Mouse (Mus musculus): ENCODE measurements around the gene Zfp27. TPM values are rescaled to one million over a fixed set of nuclear protein-coding genes. Genes with fewer than 3 reads are reported as not detected.

Zfp27 gene
- 8.5 and 9.6 TPM in 2 replicates for polyA plus RNA-seq (2015; fragmentation: Nextera tagmentation; extraction: Ambion mirVana)

GRCm38 (mm10) chr7:29905966-29906681 is at the start of gene Zfp27:
TSS of gene Zfp27 (minus strand) at chr7:29906572.
- Histone ChIP-seq H3K9me3 (replicated peaks; ENCODE audit: control insufficient read depth, low read length) (no peaks in the 10 kb centered on the region), H3K36me3 (ENCODE audit: control insufficient read depth, insufficient read depth) (peaks cover 13% of the 10 kb centered on the region), H3K4me2 (ENCODE audit: low read depth, low read length) (peak within 1 kb of the TSS; percentile 85), H3K4me3 (ENCODE audit: low read length) (peak within 1 kb of the TSS; percentile 70), H3K4me1 (ENCODE audit: control insufficient read depth, insufficient read depth, low read length) (peaks cover 18% of the 10 kb centered on the region), H3K9ac (ENCODE audit: low read length) (peak within 1 kb of the TSS; percentile 84), H3K27ac (ENCODE audit: low read length) (peak within 1 kb of the TSS; percentile 98), H3K27me3 (ENCODE audit: control insufficient read depth, insufficient read depth, low read length) (no peaks in the 10 kb centered on the region)
- WGBS, result under 1% methylated on average over 22 of the region's 22 CpGs
- ATAC-seq (replicated peaks; ENCODE audit: extremely low read depth, insufficient read depth, low FRiP score), result peak; percentile 67

- Histone ChIP-seq H3K27me3 (ENCODE audit: control insufficient read depth, insufficient read depth, low read length) (no peaks in the 10 kb centered on the region), H3K9ac (ENCODE audit: low read length) (peak overlapping the region; percentile 92), H3K4me2 (ENCODE audit: low read depth, low read length) (peak overlapping the region; percentile 81), H3K36me3 (ENCODE audit: control insufficient read depth, insufficient read depth) (no peaks in the 10 kb centered on the region; the same call in 1 of the 2 replicates), H3K27ac (ENCODE audit: low read length) (no peak overlapping the region), H3K4me3 (ENCODE audit: low read length) (peak overlapping the region; percentile 70), H3K9me3 (replicated peaks; ENCODE audit: control insufficient read depth, low read length) (no peaks in the 10 kb centered on the region), H3K4me1 (ENCODE audit: control insufficient read depth, insufficient read depth, low read length) (peaks cover 8% of the 10 kb centered on the region)
- 26% methylated on average over 4 of the region's 4 CpGs for WGBS
- no peak for ATAC-seq (replicated peaks; ENCODE audit: extremely low read depth, insufficient read depth, low FRiP score)
Observed at GRCm38 (mm10) chr7:29954731-29955130, 48.4 kb upstream of the Zfp27 start.

- Histone ChIP-seq H3K4me2 (ENCODE audit: low read depth, low read length) (peak within 1 kb of the TSS; percentile 81), H3K4me3 (ENCODE audit: low read length) (peak within 1 kb of the TSS; percentile 70), H3K27ac (ENCODE audit: low read length) (peak within 1 kb of the TSS; percentile 95), H3K27me3 (ENCODE audit: control insufficient read depth, insufficient read depth, low read length) (no peaks in the 10 kb centered on the region), H3K9me3 (replicated peaks; ENCODE audit: control insufficient read depth, low read length) (no peaks in the 10 kb centered on the region), H3K9ac (ENCODE audit: low read length) (peak within 1 kb of the TSS; percentile 92), H3K4me1 (ENCODE audit: control insufficient read depth, insufficient read depth, low read length) (peaks cover 8% of the 10 kb centered on the region), H3K36me3 (ENCODE audit: control insufficient read depth, insufficient read depth) (no peaks in the 10 kb centered on the region; the same call in 1 of the 2 replicates)
- 1% methylated on average over 52 of the region's 52 CpGs for WGBS
- ATAC-seq (replicated peaks; ENCODE audit: extremely low read depth, insufficient read depth, low FRiP score), result peak; percentile 82
Observed at GRCm38 (mm10) chr7:29953513-29954401, 47.4 kb upstream of the Zfp27 start, which contains the start of gene Zfp74. TSS of gene Zfp74 (minus strand) at chr7:29954089.

GRCm38 (mm10) chr7:29953086-29953485 is 46.7 kb upstream of the Zfp27 start:
- no peaks in the 10 kb centered on the region for H3K27me3 ChIP-seq (ENCODE audit: control insufficient read depth, insufficient read depth, low read length)
- ATAC-seq (replicated peaks; ENCODE audit: extremely low read depth, insufficient read depth, low FRiP score), result no peak
- H3K9me3 ChIP-seq (replicated peaks; ENCODE audit: control insufficient read depth, low read length), result no peaks in the 10 kb centered on the region
- H3K4me3 ChIP-seq (ENCODE audit: low read length), result peak overlapping the region; percentile 70
- no peaks in the 10 kb centered on the region; the same call in 1 of the 2 replicates for H3K36me3 ChIP-seq (ENCODE audit: control insufficient read depth, insufficient read depth)
- peak overlapping the region; percentile 81 for H3K4me2 ChIP-seq (ENCODE audit: low read depth, low read length)
- H3K4me1 ChIP-seq (ENCODE audit: control insufficient read depth, insufficient read depth, low read length), result peaks cover 8% of the 10 kb centered on the region
- WGBS, result 42% methylated on average over 10 of the region's 10 CpGs
- peak overlapping the region; percentile 95 for H3K27ac ChIP-seq (ENCODE audit: low read length)
- peak overlapping the region; percentile 92 for H3K9ac ChIP-seq (ENCODE audit: low read length)

GRCm38 (mm10) chr7:29944201-29944600 is 37.8 kb upstream of the Zfp27 start:
- H3K4me3 ChIP-seq (ENCODE audit: low read length), result no peak overlapping the region
- H3K27me3 ChIP-seq (ENCODE audit: control insufficient read depth, insufficient read depth, low read length), result no peaks in the 10 kb centered on the region
- no peak overlapping the region for H3K4me2 ChIP-seq (ENCODE audit: low read depth, low read length)
- ATAC-seq (replicated peaks; ENCODE audit: extremely low read depth, insufficient read depth, low FRiP score), result no peak
- peaks cover 6% of the 10 kb centered on the region; the same call in 1 of the 2 replicates for H3K4me1 ChIP-seq (ENCODE audit: control insufficient read depth, insufficient read depth, low read length)
- H3K9me3 ChIP-seq (replicated peaks; ENCODE audit: control insufficient read depth, low read length), result no peaks in the 10 kb centered on the region
- H3K9ac ChIP-seq (ENCODE audit: low read length), result no peak overlapping the region
- 85% methylated on average over 2 of the region's 2 CpGs for whole genome bisulfite sequencing
- H3K27ac ChIP-seq (ENCODE audit: low read length), result no peak overlapping the region
- H3K36me3 ChIP-seq (ENCODE audit: control insufficient read depth, insufficient read depth), result 0 out of 2 replicates have a peak, but pooled peaks cover 4% of the 10 kb centered on the region

GRCm38 (mm10) chr7:29943720-29944119 is 37.3 kb upstream of the Zfp27 start:
- no peak for ATAC-seq (replicated peaks; ENCODE audit: extremely low read depth, insufficient read depth, low FRiP score)
- H3K36me3 ChIP-seq (ENCODE audit: control insufficient read depth, insufficient read depth), result 0 out of 2 replicates have a peak, but pooled peaks cover 4% of the 10 kb centered on the region
- 76% methylated on average over 2 of the region's 2 CpGs for whole genome bisulfite sequencing
- H3K27me3 ChIP-seq (ENCODE audit: control insufficient read depth, insufficient read depth, low read length), result no peaks in the 10 kb centered on the region
- no peak overlapping the region for H3K4me3 ChIP-seq (ENCODE audit: low read length)
- no peak overlapping the region for H3K27ac ChIP-seq (ENCODE audit: low read length)
- H3K4me1 ChIP-seq (ENCODE audit: control insufficient read depth, insufficient read depth, low read length), result peaks cover 6% of the 10 kb centered on the region; the same call in 1 of the 2 replicates
- H3K9me3 ChIP-seq (replicated peaks; ENCODE audit: control insufficient read depth, low read length), result no peaks in the 10 kb centered on the region
- H3K4me2 ChIP-seq (ENCODE audit: low read depth, low read length), result no peak overlapping the region
- no peak overlapping the region for H3K9ac ChIP-seq (ENCODE audit: low read length)

- H3K9ac ChIP-seq (ENCODE audit: low read length), result no peak overlapping the region
- no peak overlapping the region for H3K27ac ChIP-seq (ENCODE audit: low read length)
- no peak overlapping the region for H3K4me3 ChIP-seq (ENCODE audit: low read length)
- H3K27me3 ChIP-seq (ENCODE audit: control insufficient read depth, insufficient read depth, low read length), result no peaks in the 10 kb centered on the region
- 0 out of 2 replicates have a peak, but pooled peaks cover 6% of the 10 kb centered on the region for H3K36me3 ChIP-seq (ENCODE audit: control insufficient read depth, insufficient read depth)
- no peak overlapping the region for H3K4me2 ChIP-seq (ENCODE audit: low read depth, low read length)
- H3K4me1 ChIP-seq (ENCODE audit: control insufficient read depth, insufficient read depth, low read length), result peaks cover 6% of the 10 kb centered on the region; the same call in 1 of the 2 replicates
- no peak for ATAC-seq (replicated peaks; ENCODE audit: extremely low read depth, insufficient read depth, low FRiP score)
- no peaks in the 10 kb centered on the region for H3K9me3 ChIP-seq (replicated peaks; ENCODE audit: control insufficient read depth, low read length)
- 38% methylated on average over 2 of the region's 2 CpGs for WGBS
Observed at GRCm38 (mm10) chr7:29942740-29943139, 36.4 kb upstream of the Zfp27 start.

GRCm38 (mm10) chr7:29941027-29941426 is 34.7 kb upstream of the Zfp27 start:
- no peak overlapping the region; the same call in 1 of the 2 replicates for H3K9ac ChIP-seq (ENCODE audit: low read length)
- peaks cover 6% of the 10 kb centered on the region; the same call in 1 of the 2 replicates for H3K4me1 ChIP-seq (ENCODE audit: control insufficient read depth, insufficient read depth, low read length)
- 0 out of 2 replicates have a peak overlapping the region, but pooled peaks have one; percentile 10 for H3K27ac ChIP-seq (ENCODE audit: low read length)
- ATAC-seq (replicated peaks; ENCODE audit: extremely low read depth, insufficient read depth, low FRiP score), result peak; percentile 52; the same call in 1 of the 2 replicates
- no peaks in the 10 kb centered on the region for H3K9me3 ChIP-seq (replicated peaks; ENCODE audit: control insufficient read depth, low read length)
- 49% methylated on average over 11 of the region's 11 CpGs for WGBS
- H3K4me3 ChIP-seq (ENCODE audit: low read length), result no peak overlapping the region
- no peak overlapping the region for H3K4me2 ChIP-seq (ENCODE audit: low read depth, low read length)
- H3K27me3 ChIP-seq (ENCODE audit: control insufficient read depth, insufficient read depth, low read length), result no peaks in the 10 kb centered on the region
- peaks cover 15% of the 10 kb centered on the region for H3K36me3 ChIP-seq (ENCODE audit: control insufficient read depth, insufficient read depth)

Data from heart, embryonic 16.5 days (tissue).